Mouse (Mus musculus) ZHBTc4 (cell line): Measurements from ENCODE around the gene Ap1ar.
"Not testable (repeated sequence)": the region's sequence is repeated elsewhere in the genome, so short reads cannot be mapped to it uniquely, and the experiment has no call there.

Experiments used
- DNase-seq: peaks from one replicate; pipeline ENCODE4 v3.0.0-alpha.2; 2011; ENCODE audit warnings: low read depth, low spot score

Gene Ap1ar

DNA sequence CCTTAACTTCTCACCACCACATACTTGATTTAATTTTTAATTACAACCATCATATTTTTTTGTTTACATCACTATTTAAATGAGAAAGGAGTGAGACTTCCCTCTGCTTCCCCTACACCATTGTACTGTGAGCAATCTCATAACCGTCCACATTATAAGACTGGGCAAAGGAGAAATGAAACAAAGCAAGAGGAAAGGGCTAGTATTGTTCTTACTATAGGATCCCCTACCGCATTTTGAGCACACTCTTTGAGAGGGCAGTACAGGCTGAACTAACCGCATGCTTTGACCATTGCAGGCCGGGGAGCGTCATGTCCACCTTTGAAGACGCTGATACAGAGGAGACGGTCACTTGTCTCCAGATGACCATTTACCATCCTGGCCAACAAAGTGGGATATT is 41.1 kb downstream of the Ap1ar start:
- no peak for DNase-seq

DNA sequence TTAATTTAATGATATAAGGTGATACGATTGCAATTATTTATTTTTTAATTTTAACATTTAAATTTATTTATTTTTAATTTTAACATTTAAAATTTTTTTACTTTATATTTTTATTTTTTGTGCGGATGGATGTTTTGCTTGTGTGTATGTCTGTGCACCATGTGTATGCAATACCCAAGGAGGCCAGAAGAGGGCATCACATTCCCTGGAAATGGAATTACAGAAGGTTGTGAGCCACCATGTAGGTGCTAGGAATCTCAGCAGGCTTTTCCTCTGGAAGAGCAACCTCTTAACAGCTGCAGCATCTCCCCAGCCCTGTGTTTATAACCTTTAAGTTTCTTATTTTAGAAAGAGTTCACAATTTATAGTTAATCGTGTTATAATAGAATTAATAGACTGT is 41.6 kb downstream of the Ap1ar start:
- peak; percentile 21 for DNase-seq

DNA sequence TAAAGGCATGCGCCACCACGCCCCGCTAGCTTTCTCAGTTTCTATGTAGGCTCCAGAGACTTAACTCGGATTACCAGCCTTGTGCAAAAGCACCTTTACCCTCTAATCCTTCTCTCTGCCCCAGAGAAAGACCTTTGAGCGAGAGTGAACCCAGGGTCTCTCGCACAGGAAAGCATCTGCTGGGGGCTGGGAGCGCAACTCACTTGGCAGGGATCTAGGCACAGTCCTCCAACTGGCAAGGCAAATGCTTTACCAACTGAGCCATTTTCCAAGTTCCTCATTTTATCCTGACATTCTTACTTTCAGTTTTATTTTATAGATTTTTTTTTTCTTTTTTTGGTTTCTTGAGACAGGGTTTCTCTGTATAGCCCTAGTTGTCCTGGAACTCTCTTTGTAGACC is 44.3 kb downstream of the Ap1ar start:
- no peak for DNase-seq

DNA sequence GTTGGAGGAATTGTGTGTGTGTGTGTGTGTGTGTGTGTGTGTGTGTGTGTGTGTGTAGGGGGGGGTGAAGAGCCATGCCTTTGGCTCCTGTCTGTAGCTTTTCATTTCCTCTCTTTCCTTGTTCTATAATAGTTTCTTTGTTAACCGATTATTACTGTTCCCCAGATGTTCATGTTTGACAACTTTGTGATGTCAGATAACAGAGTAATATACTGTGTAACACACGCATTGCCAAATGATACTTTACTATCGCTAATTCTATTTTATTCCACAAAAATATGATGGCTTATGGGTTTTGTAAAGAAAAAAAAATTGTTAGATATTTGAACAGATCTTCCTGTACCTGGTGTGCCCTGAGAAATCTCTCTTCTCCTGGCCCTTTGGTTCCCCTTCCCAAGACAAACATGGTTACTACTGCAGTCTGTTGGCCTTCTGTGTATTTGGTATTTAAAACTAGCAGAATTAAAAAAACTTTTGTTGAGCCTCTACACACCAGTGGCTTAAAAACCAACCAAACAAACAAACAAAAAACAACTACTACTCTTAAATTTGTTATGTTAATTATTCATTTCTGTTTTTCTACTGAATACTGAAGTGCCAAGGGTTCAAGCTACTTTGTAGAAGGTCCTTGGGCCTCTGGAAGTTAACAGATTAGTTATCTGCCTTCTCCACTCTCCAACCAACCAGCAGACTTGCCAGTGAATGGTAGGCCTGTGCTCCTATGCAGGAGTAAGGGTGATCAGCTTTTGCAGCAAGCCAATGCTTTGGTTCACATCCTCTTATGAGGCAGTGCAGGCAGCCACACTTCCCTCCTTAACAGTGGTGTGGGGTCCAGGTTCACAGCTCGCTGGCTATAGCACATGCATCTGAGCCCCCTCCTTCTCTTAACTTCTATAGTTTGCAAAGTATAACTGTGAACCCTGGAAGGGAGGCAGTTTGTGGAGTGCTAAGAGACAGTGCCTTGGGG is 45.4 kb downstream of the Ap1ar start:
- no peak for DNase-seq

DNA sequence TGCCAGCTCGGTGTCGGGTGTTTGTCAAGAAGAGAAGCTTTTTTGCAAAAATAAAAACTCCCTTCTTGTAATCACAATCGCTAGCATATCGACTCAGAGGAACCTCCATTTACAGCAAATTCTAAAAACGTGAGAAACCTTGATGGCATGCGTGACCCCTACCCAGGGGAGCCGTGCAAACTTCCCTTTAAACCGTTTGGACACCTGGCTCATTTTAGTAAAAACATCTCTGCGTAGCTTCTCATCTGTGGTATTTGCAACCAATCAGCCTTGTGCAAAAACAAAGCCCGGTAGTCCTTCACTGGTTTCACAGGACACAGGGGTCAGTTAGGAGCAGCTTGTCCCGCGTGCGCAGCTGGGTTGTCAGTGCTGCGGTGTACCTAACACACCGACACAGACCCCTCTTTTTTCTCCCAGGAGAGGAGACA is 46.3 kb downstream of the Ap1ar start:
- DNase-seq, result no peak

DNA sequence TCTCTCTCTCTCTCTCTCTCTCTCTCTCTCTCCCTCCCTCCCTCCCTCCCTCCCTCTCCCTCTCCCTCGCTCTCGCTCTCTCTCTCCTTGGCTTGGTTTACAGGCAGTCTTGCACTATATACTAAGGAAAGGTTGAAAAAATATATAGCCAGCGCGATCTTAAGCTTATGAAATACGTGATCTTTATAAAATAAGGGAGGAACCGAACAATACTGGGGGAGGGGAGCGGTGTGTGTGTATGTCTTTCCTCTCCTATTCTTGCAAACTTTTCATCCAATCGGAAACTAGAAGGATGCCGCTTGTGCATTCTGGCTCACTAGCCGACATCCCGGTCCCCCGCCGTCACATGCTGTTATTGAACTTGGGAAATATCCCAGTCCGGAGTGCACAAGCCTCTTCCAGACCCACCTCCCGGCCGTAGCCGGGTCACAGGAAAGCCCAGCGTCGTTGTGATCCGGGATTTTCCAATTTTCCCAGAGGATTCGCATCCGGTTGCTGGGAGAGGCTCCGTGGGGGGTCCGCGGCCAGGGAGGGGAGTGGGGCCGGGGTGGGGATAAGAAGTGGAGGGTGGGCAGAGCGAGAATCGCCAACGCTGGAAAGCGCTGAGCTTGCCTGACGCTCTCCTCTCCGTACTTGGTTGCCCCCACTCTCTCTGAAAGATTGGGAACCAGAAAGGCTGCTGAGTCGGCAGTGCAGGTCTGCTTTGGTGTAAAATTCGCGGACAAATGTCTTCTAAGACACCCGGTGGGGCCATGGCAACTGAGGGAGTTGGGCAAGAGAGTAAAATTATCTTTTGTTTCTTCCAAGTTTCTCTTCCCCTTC is 46.9 kb downstream of the Ap1ar start:
- DNase-seq, result peak; percentile 32

DNA sequence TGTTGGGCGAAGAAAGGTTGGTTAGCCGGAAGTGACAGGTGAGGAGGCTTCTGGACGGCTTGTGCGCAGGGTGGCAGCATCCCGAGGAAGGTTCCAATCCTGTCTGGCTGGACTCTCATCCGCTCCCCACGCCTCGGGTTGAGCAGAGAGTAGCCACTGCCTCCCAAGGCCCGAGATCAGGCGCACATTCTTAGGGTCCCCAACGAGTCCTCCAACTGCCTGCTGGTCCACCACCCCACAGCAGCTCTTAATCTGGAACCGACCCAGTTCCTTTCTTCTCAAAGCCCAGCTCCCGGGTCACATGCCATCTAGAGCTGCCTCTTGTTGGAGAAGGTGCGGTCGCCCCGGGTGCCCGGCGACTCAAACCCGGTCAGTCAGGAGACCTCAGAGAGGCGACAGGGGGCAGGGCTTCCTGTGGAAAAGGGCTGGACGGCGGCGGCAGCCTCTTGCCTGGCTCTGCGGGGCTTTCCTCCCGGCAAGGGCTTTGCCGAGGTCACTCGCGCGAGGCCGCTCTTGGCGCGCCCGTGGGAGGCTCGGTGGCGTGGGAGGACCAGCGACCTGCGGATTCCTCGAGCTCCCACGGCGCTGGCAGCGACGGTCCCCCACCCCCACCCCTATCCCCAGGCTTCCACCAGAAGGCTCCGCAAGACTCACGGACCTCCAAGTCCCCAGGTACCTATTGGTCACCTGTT is 47.7 kb downstream of the Ap1ar start, which contains the start of gene Tifa:
Gene Tifa (plus strand): TSS at position 306 of the 692 bp plus-strand sequence.
- DNase-seq, result peak; percentile 40

DNA sequence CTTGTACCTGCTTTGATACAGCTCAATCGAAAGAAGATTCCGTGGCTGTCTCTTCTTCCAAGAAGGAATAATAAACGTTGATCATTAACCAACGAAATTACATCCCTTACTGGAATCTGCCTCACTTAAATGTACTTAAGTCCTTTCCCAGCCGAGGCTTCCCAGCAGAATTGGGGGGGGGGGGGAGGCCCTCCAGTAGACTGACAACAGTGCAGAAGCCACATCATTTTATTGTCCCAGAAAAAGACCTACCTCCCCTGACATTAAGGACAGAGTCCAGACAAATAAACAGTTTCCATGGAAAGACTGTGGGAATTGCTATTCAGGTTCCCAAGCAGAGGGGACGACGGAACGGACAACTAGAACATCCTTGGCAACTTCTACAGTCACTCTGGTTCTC is 48.4 kb downstream of the Ap1ar start:
- no peak for DNase-seq

DNA sequence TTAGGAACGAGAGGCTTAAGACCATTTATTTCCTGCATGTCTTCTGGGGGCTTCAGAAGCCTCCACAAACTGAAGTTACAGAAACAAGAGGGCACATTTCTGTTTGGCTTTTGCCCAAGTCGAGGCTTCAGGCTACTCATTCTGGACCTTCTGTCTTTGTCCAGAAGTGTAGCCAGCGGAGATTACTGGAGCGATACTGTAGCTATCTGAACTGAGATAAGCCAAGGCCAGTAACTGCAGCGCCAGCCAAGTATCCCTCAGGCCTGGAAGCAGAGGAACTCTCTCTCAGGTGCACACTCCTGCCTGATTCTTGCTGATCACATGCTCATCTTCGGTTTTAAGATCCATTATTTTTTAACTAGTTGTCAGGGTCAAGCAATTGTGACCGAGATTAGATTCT is 49.3 kb downstream of the Ap1ar start:
- no peak for DNase-seq

DNA sequence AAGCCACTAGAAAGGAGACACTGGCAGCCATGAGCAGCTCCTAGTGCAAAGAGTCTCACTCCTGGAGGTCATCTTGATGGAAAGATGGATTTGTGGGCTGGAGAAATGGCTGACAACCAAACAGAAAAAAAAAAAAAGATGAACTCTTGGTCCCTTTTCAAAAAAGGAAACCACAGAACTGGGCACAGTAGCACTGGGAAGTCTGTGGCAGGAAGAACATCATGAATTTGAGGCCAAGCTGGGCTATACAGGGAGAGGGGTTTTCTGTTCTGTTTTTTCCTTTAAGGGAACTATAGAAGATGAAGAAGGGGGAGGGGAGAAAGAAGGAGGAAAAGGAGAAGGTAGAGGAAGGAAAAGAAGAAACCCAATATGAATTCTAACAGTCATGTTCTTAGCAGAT is 50.3 kb downstream of the Ap1ar start:
- DNase-seq, result no peak

DNA sequence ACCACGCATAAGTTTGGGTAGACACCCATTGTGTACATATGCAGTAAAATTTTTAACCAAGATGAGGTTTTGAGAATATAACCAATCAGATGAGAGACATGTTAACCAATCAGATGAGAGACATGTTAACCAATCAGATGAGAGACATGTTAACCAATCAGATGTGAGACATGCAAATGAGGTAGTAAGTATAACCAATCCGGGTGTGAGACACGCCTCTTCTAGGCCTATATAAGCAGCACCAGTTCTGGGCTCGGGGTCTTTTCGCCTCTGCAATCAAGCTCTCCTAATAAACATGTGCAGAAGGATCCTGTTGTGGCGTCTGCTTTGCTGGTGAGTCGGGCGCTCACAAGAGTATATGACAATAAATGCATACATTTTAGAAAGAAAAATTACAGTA is 53.6 kb downstream of the Ap1ar start:
- not testable (repeated sequence) for DNase-seq

DNA sequence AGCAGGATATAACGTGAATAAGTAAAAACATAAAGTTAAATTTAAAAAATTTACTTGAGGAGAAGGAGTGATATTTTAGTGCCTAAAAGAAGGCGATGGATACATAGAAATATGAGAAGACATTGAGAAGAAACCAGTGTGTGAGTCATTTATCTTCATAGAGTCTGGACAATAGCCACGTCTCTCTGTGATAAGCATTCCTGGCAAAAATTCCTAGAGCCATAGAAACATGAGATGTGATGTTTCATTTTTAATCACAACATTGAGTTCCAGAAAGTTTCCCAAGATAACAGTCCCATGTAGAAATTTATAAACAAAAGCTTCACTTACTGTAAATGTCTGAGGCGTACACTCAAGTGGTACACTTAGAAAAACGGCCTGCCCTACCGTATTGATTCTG is 54.4 kb downstream of the Ap1ar start:
- DNase-seq, result no peak

DNA sequence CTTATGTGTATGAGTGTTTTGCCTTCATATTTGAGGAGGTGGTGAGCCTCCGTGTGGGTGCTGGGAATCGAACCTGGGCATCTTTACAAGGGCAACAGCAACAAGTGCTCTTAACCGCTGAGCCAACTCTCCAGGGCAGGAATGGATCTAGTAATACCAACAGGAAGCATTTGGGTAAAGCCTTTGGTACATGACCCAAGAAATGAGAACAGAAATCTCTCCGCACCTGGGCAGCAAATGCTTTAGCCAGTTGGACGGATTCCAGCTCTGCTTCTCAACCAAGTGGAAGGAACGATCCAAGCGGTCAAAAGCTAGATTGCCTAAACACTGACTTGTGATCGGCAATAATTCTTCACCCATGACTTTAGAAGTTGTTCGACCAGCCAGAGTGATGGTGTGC is 56.4 kb downstream of the Ap1ar start:
- no peak for DNase-seq

DNA sequence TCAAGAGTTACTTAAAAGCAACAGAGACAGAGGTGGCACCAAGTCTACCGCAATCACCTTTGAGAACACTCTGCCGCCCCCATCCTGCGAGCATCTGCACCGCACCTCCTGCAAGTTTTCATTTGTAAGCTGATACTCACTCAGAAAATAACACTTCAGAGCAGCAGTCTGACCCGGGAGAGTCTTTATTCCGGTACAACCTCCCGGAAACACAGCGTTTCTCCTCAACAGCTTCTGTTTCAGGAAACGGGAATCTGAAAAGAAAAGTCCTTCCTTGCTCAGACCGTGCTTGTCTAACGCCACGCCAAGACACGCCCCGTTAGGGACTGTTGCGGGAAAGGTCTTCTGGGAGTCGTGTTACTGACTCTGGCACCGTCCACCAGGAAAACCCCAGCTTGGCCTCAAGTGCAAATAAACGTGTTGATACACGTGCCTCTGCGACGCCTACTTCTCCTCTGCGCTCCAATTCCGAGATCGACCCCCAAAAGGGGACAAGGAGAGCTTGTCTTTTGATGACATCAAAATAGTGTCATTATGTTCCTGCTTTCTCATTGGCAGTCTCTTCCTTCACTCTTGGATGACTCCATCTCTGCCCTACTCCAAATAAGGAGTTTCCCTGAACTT is 57.2 kb downstream of the Ap1ar start, which contains the start of gene Alpk1:
Gene Alpk1 (minus strand): TSS at position 507 of the 624 bp plus-strand sequence.
- peak; percentile 79 for DNase-seq

DNA sequence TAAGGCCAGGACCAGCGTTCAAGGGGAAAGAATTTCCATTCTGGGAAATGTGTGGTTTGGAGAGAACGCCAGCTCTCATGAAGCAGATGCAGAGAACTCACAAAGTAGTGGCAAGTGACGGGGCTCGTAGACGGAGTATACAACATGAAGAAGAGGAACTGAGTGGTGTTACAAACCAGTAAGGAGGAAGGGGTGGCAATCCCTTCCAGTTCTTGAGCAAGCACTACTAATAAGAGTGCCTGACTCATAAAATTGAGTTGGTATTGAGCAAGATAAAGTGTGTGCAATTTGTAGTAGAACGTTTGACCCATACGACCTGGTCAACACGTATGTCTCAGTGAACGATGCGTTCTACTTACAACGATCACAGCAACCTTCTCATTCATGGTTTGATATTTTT is 68.2 kb downstream of the Ap1ar start:
- DNase-seq, result no peak

DNA sequence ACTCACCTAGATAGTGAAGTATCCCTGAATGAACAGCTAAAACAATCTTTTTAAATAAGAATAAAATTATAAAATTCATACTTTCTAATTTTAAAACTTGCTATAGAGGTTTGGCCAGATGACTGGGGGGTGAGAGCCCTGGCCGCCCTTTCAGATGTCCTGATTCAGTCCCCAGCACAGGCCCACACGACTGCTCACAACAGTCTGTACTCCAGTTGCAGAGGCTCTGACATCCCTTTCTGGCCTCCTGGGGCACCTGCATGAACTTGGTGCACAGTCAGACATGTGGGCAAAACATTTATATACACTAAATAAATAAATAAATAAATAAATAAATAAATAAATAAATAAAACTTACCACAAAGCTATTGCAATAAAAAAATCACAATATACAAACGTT is 71.4 kb downstream of the Ap1ar start:
- DNase-seq, result no peak

DNA sequence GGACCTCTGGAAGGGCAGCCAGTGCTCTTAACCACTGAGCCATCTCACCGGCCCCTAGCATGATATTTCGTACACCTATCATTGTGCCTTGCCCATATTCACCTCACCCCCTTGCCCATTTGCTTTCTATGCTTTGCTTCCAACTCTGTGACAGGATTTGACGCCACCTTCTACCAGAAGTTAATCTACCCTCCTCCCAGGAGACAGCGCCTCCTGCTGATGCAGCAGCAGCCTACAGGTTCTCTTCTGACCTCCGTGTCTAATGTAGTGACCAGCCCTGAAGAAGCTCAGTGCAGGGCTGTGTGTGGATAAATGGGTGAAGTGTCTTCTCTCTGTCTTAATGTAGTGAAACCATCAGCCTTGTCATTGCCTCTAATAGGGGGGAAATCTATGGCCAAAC is 72.8 kb downstream of the Ap1ar start:
- DNase-seq, result peak; percentile 53

DNA sequence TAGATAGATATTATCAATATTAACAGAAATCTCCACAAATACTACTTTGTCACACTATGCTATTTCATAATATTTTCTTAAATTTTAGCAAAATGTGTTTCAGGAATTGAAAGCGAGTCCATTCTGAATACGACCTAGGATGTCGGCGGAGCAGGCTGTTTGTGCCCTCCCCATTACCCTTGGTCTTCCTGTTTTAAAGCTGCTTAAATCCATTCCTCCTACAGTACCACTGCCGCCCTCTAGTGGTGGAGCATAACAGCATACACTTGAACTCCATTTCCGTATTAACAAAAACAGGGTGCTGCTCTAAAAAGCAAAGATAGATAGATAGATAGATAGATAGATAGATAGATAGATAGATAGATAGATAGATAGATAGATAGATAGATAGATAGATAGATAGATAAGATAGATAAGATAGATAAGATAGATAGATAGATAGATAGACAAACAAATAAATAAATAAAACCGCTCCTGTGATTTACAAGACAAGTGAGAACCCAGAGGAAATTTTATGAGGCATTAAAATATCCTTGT is 74.2 kb downstream of the Ap1ar start:
- DNase-seq, result peak; percentile 81

DNA sequence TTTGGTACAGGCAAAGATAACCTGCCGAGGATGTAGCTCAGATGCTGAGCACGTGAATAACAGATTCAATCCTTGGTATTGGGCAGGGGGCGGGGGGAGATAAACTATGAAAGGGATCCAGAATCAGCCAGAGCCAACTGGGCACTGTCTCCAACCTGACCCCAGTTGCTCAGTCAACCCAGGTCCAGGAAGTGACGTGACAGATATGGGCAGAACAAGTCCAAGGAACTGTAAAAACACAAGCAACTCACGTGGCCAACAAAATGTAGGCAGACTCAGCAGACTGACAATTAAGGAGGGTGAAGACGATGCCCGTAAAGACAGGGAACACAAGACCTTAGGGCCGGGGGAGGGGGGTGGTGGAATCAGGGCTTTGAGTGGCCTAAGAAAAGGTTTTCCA is 74.9 kb downstream of the Ap1ar start:
- DNase-seq, result no peak

DNA sequence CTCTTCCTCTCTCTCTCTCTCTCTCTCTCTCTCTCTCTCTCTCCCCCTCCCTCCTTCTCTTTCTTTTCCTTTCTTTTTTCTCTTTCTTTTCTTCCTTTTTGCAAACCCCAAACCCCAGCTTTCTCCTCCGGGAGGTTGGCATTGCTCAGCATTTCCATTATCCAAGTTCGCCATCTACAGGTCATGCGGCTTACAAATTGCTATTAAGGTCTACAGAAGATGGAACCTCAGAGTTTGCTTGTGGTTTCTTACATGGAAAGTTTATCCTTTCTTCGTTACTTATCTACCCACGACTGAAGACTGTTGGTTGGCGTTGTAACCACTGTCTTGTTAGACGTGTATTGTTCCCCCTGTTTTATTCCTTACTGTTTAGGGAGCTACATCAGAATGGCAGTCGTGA is 78.1 kb downstream of the Ap1ar start:
- no peak for DNase-seq

DNA sequence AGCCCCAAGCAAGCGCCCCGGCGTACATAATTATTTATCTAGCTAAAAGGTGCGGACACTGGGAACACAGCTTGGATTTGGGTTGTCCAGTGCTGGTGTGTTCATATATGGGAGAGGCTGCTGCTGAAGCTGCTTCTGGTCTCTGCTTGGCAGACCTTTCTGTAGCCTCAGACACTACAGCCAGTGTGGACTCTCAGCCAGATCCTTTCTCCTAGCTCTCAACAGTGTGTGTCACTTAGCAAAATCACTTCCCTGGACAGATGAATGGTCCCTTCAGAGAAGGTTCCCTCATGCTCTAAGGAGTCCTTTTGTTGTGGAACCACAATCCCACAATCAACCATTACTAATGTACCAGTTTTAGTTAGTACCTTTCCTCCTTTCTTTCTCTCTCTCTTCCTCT is 78.5 kb downstream of the Ap1ar start:
- no peak for DNase-seq
